ENCODE assay signal across 21 mouse cellular contexts in genomic region chr7:132253078-132253477, GRCm38 (mm10).
A peak's percentile ranks its signal among the peaks of the same experiment; 100 is the strongest.
DNase-seq lines count a peak whose midpoint lies in the region; ATAC-seq and TF ChIP-seq lines count a peak whose summit lies in the region.
"Had no signal": no experiment of that assay in that cellular context is flagged by ENCODE, and none has a peak within 500 bp of the region (broad histone marks: within the 10 kb centered on the region; RNA-seq: fewer than 3 reads in every experiment).

No protein-coding gene starts in this region.

- no peak for TF ChIP-seq CTCF in gastrocnemius, adult 2 months (IDR thresholded peaks at IDR 0.05)
- TF ChIP-seq CTCF in left cerebral cortex, adult 2 months (IDR thresholded peaks at IDR 0.05): no peak

- H3K9me3 ChIP-seq in forebrain, embryonic 15.5 days: no peaks in the 10 kb centered on the region
- H3K9me3 ChIP-seq: embryonic facial prominence, embryonic 10.5 days; intestine, embryonic 15.5 days; limb, embryonic 12.5 days; midbrain, embryonic 13.5 days; neural tube, embryonic 12.5 days had no signal

- H3K27ac ChIP-seq in gastrocnemius, adult 2 months: 0 out of 2 replicates have a peak overlapping the region, but pooled peaks have one; percentile 3
- H3K27ac ChIP-seq in left cerebral cortex, adult 2 months: peak overlapping the region; percentile 81
- peak overlapping the region; percentile 88 for H3K27ac ChIP-seq in forebrain, embryonic 15.5 days (replicated peaks)
- H3K27ac ChIP-seq: embryonic facial prominence, embryonic 10.5 days; intestine, embryonic 15.5 days; midbrain, embryonic 13.5 days; neural tube, embryonic 12.5 days had no signal

- no peak overlapping the region for H3K9ac ChIP-seq in forebrain, embryonic 15.5 days (replicated peaks)
- H3K9ac ChIP-seq: intestine, embryonic 15.5 days; limb, embryonic 12.5 days; midbrain, embryonic 13.5 days; neural tube, embryonic 12.5 days had no signal

- H3K4me1 ChIP-seq in forebrain, embryonic 15.5 days: peaks cover 22% of the 10 kb centered on the region

- no peak overlapping the region for H3K4me3 ChIP-seq in gastrocnemius, adult 2 months
- H3K4me3 ChIP-seq in left cerebral cortex, adult 2 months: no peak overlapping the region
- H3K4me3 ChIP-seq in forebrain, embryonic 15.5 days: no peak overlapping the region
- H3K4me3 ChIP-seq: embryonic facial prominence, embryonic 10.5 days; intestine, embryonic 15.5 days; limb, embryonic 12.5 days; midbrain, embryonic 13.5 days; neural tube, embryonic 12.5 days had no signal

- no peaks in the 10 kb centered on the region; the same call in 1 of the 2 replicates for H3K36me3 ChIP-seq in forebrain, embryonic 15.5 days
- H3K36me3 ChIP-seq: intestine, embryonic 15.5 days had no signal

- intact Hi-C loops in gastrocnemius, adult 2 months (cut with DNase I): no loop called here
- intact Hi-C loops in left cerebral cortex, adult 2 months (cut with DNase I): loop anchor here (2.0 kb wide), 1 partner anchor 64 kb away; the partner anchor contains the start of gene Chst15
- intact Hi-C loops in left cerebral cortex, postnatal 14 days (cut with DNase I): no loop called here

- no peak for DNase-seq in gastrocnemius, adult 2 months
- no peak for DNase-seq in gastrocnemius, adult 8-10 months (ENCODE audit: low spot score in 2 of 2)
- peak in 1 of 2 experiments; percentile 34 for DNase-seq in left cerebral cortex, adult 2 months (ENCODE audit: extremely low spot score in 1 of 2, low spot score in 2 of 2)
- no peak for DNase-seq in left cerebral cortex, postnatal 14 days (ENCODE audit: low spot score in 2 of 2)
- DNase-seq in telencephalon, adult 2 months (ENCODE audit: low read depth, low spot score): peak; percentile 46
- DNase-seq in ovary, postnatal 10 days (ENCODE audit: low spot score): no peak
- DNase-seq: adrenal gland, adult 8-10 months; heart, postnatal 4 days; kidney, adult 8-10 months; kidney, postnatal 10 days; lung, adult 18-20 months; lung, postnatal 14 days; thymus, postnatal 36 days had no signal

- no peak overlapping the region for H3K4me2 ChIP-seq in forebrain, embryonic 15.5 days (replicated peaks)
- H3K4me2 ChIP-seq: intestine, embryonic 15.5 days; limb, embryonic 12.5 days; liver, embryonic 11.5 days; midbrain, embryonic 13.5 days; neural tube, embryonic 12.5 days had no signal

- peak; percentile 32 for ATAC-seq in forebrain, embryonic 15.5 days (replicated peaks)
- ATAC-seq: activated CD4-positive, CD25-positive, alpha-beta regulatory T cell, adult 4 months; intestine, embryonic 15.5 days; midbrain, embryonic 13.5 days had no signal

- no peaks in the 10 kb centered on the region for H3K27me3 ChIP-seq in forebrain, embryonic 15.5 days
- H3K27me3 ChIP-seq: intestine, embryonic 15.5 days; limb, embryonic 12.5 days; midbrain, embryonic 13.5 days; neural tube, embryonic 12.5 days had no signal

- 64% methylated on average over 4 of the region's 4 CpGs for WGBS in forebrain, embryonic 15.5 days

Comparison
In these comparisons a context has a peak if more than half of its experiments do, and no peak if none do; other contexts are left out.
1. H3K27ac ChIP-seq: peak in every context shown above with its lines; median percentile 88 in forebrain, embryonic 15.5 days; 81 in left cerebral cortex, adult 2 months; 3 in gastrocnemius, adult 2 months.